Mouse (Mus musculus) layer of hippocampus, adult 9-11 months (tissue): ENCODE data around the gene Sec31b.
A peak's percentile ranks its signal among the peaks of the same experiment; 100 is the strongest.

Experiments
- DNase-seq: peaks from one replicate; pipeline ENCODE4 v3.0.0; 2022

The Sec31b gene

GRCm38 (mm10) chr19:44545321-44546041 lies at the start of gene Sec31b:
Gene Sec31b, minus strand, starts transcription at chr19:44545864.
- DNase-seq = no peak

GRCm38 (mm10) chr19:44594180-44594579 lies 48.5 kb upstream of the Sec31b start:
- no peak for DNase-seq

GRCm38 (mm10) chr19:44591638-44592037 lies 46.0 kb upstream of the Sec31b start:
- DNase-seq = no peak

GRCm38 (mm10) chr19:44590992-44591391 lies 45.3 kb upstream of the Sec31b start:
- no peak for DNase-seq

GRCm38 (mm10) chr19:44589591-44590223 lies 44.0 kb upstream of the Sec31b start:
- DNase-seq = no peak

GRCm38 (mm10) chr19:44588036-44588435 lies 42.4 kb upstream of the Sec31b start:
- no peak for DNase-seq

GRCm38 (mm10) chr19:44582638-44583309 lies 37.1 kb upstream of the Sec31b start:
- DNase-seq = peak; percentile 85

GRCm38 (mm10) chr19:44582103-44582502 lies 36.4 kb upstream of the Sec31b start:
- DNase-seq = no peak

- no peak for DNase-seq
These were observed 32.4 kb upstream of the Sec31b start for GRCm38 (mm10) chr19:44578038-44578437.

GRCm38 (mm10) chr19:44576275-44576674 lies 30.6 kb upstream of the Sec31b start:
- no peak for DNase-seq

GRCm38 (mm10) chr19:44567763-44568162 lies 22.1 kb upstream of the Sec31b start:
- DNase-seq = no peak

- DNase-seq = no peak
These were observed 18.3 kb upstream of the Sec31b start for GRCm38 (mm10) chr19:44564006-44564405.

- DNase-seq = peak; percentile 96
These were observed 17.1 kb upstream of the Sec31b start, which contains the start of gene Hif1an for GRCm38 (mm10) chr19:44562652-44563206. Gene Hif1an, plus strand, starts transcription at chr19:44562850.

GRCm38 (mm10) chr19:44554861-44555590 lies 9.4 kb upstream of the Sec31b start, which contains the start of gene Ndufb8:
Gene Ndufb8, minus strand, starts transcription at chr19:44555440.
- DNase-seq = peak; percentile 92

GRCm38 (mm10) chr19:44554490-44554860 lies 8.8 kb upstream of the Sec31b start:
- DNase-seq = peak; percentile 13

- DNase-seq = no peak
These were observed 7.6 kb upstream of the Sec31b start for GRCm38 (mm10) chr19:44553286-44553685.

GRCm38 (mm10) chr19:44552731-44553130 lies 7.1 kb upstream of the Sec31b start, which contains the start of gene Gm20538:
Gene Gm20538, minus strand, starts transcription at chr19:44552831.
- DNase-seq = no peak

- DNase-seq = peak; percentile 49
These were observed 889 bp downstream of the Sec31b start for GRCm38 (mm10) chr19:44544775-44545174.

GRCm38 (mm10) chr19:44544372-44544771 lies 1.3 kb downstream of the Sec31b start:
- DNase-seq = no peak

- no peak for DNase-seq
These were observed 2.9 kb downstream of the Sec31b start for GRCm38 (mm10) chr19:44542694-44543178.

- DNase-seq = no peak
These were observed 8.2 kb downstream of the Sec31b start for GRCm38 (mm10) chr19:44537416-44537815.

- DNase-seq = no peak
These were observed 10.3 kb downstream of the Sec31b start for GRCm38 (mm10) chr19:44535376-44535775.
